Mouse (Mus musculus) brain, embryonic 14.5 days (tissue): ENCODE results near the gene Gm36864.

Experiments used
- CTCF ChIP-seq: fragments of 200-500 bp; IDR thresholded peaks from 2 replicates; pipeline ENCODE4 v1.5.1; 2012; ENCODE audit warnings: inconsistent platforms, mild to moderate bottlenecking, moderate library complexity, borderline replicate concordance; ENCODE audit not compliant: insufficient read depth, insufficient read length; ENCODE audit errors: extremely low read depth
- POLR2A ChIP-seq: fragments of 200-500 bp; IDR thresholded peaks from 2 replicates; pipeline ENCODE4 v1.6.1; 2012; ENCODE audit warnings: mild to moderate bottlenecking, inconsistent platforms, borderline replicate concordance; ENCODE audit not compliant: poor library complexity, insufficient read depth, insufficient read length, severe bottlenecking; ENCODE audit errors: extremely low read depth

DNA sequence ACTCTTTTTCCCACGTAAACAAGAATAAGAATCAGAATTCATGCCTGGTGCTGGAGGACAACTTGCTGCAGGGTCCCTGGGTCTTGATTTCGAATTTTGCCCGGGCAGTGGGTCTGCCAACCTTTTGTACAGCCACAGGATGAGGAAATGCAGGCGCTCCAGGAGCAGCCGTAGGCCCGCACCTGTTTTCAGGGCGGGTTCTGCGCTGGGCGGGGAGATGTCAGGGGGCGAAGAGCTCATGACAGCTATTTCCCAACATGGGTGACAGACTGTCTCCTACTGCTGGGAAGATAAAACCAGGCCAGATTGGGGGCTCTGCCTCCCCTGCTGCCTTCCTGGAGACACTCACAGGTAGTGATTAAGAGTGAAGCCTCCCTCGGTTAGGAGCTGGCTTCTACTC, 38.1 kb downstream of the Gm36864 start:
- TF ChIP-seq CTCF (no peak), POLR2A (no peak)
